Mouse (Mus musculus) ES-E14 (cell line): ENCODE data around the gene Hunk.

Source experiments
- CHD2 ChIP-seq: IDR thresholded peaks from 2 replicates; pipeline ENCODE4 v1.6.1; 2014; ENCODE audit warnings: mild to moderate bottlenecking, low read depth, low read length, inconsistent platforms
- HCFC1 ChIP-seq: IDR thresholded peaks from 2 replicates; pipeline ENCODE4 v1.6.1; 2012; ENCODE audit warnings: low read length, inconsistent platforms, borderline replicate concordance; ENCODE audit not compliant: insufficient read depth
- MAFK ChIP-seq: IDR thresholded peaks from 2 replicates; pipeline ENCODE4 v1.6.1; 2014; ENCODE audit warnings: mild to moderate bottlenecking, low read depth, low read length, inconsistent platforms; ENCODE audit not compliant: insufficient read depth
- ZC3H11A ChIP-seq: IDR thresholded peaks from 2 replicates; pipeline ENCODE4 v1.6.1; 2012; ENCODE audit warnings: low read depth, mild to moderate bottlenecking, inconsistent platforms, low read length, borderline replicate concordance
- ZNF384 ChIP-seq: IDR thresholded peaks from 2 replicates; pipeline ENCODE4 v1.6.1; 2012; ENCODE audit warnings: low read depth, low read length, inconsistent platforms

DNA sequence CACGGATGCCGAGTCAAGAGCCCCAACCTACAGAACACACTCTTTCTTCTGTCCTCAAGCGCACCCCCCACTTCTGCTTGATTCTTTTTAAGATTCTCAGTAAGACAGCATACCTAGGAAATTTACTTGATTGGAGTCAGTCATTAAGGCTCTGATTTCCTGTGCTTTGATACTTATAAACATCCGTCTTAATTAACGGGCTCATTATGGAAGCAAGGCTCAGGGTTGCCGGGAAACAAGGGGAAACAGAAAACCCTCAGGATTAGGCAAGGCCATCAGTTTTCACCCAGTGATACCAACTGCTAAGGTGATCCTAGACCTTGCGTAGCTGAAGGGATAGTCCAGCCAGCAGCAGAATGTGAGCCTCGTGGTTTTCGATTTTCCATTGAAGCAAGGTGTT is 162.2 kb downstream of the Hunk start:
- TF ChIP-seq ZC3H11A (no peak), CHD2 (no peak), ZNF384 (no peak), MAFK (no peak), HCFC1 (no peak)
